Mouse (Mus musculus) layer of hippocampus, postnatal 36 days (tissue): ENCODE results near the gene Col7a1. TPM values are rescaled to one million over a fixed set of nuclear protein-coding genes. Genes with fewer than 3 reads are reported as not detected.
A peak's percentile ranks its signal among the peaks of the same experiment; 100 is the strongest.

Experiments
- DNase-seq, 2 experiments: peaks; one replicate each; pipeline ENCODE4 v3.0.0; 2022
- total RNA-seq, 2 experiments: library from RNA; stranded (reverse); gene quantifications; 2 replicates each; pipeline ENCODE4 v1.2.3; 2021

Col7a1 gene
- total RNA-seq: 1 to 10 TPM; 2.8 to 5.0 TPM

- no peak for DNase-seq
Measured at GRCm38 (mm10) chr9:108953081-108953636, at the start of gene Col7a1. Gene Col7a1, plus strand, starts transcription at chr9:108953586.

- no peak for DNase-seq
Measured at GRCm38 (mm10) chr9:108912308-108912707, 41.1 kb upstream of the Col7a1 start.

DNA sequence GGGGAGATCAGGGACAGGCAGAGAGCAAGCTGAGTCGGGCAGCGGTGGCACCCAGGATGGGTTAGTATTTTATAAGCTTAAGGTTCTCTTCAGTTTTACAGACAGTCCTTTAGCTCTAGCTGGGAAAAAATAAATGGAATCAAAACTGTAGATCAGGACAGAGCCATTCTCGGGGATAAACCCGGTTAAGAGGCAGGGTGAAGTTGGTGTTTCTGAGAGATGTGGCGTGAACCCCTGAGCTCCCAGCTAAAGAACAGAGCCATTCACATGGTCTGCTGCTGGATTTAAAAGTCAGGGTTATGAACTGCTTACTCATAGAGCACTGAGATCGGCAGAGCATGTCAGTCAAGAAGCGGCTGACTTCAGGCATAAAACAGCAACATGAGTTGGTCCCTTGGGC lies 40.2 kb upstream of the Col7a1 start:
- no peak for DNase-seq

- DNase-seq: no peak
Measured at GRCm38 (mm10) chr9:108913621-108914020, 39.8 kb upstream of the Col7a1 start.

DNA sequence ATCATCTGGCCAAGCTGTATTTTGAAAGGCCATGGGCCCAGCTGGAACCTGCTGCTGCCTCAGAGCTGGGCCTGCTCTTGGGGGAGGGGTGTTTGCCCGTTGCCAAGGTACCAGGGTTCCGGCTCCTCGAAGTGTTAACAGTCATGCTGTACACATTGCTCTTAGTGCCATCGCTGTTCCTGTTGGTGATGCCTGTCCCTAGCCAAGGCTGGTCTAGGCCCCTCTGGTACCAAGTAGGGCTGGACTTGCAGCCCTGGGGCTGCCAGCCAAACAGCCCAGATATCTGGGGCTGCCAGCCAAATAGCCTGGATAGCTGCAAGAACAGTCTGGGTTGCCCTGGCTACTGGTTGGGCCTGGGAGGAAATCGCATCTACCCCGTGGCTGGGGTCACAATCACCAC lies 38.9 kb upstream of the Col7a1 start, which contains the start of gene Tmem89:
Gene Tmem89 (plus strand): TSS at position 129 of the 400 bp plus-strand sequence.
- peak; percentile 55 to 70 for DNase-seq

GRCm38 (mm10) chr9:108925897-108926296 lies 27.5 kb upstream of the Col7a1 start:
- no peak for DNase-seq

DNA sequence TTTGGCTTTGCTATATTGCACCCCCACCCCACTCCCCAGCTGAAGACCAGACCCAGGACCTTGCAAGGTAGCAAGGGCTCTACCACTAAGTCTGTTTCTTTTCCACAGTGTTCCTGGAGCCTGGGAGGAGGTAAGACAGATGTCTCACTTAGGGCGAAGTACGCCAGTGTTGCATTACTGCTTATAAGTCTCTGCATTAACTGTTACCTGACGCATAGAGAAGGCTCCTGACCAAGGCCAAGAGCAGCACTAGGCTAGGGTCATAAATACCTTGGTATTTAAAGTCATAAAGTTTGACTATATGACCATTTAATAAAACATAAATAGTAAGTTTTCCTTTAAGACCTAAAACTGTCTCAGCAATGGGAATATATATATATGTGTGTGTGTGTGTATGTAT lies 25.0 kb upstream of the Col7a1 start:
- no peak for DNase-seq

- DNase-seq: no peak
Measured at GRCm38 (mm10) chr9:108935991-108936390, 17.4 kb upstream of the Col7a1 start.

- peak; percentile 90 to 92 for DNase-seq
Measured at GRCm38 (mm10) chr9:108936418-108937364, 16.7 kb upstream of the Col7a1 start, which contains the start of gene Uqcrc1. Gene Uqcrc1, plus strand, starts transcription at chr9:108936633.

DNA sequence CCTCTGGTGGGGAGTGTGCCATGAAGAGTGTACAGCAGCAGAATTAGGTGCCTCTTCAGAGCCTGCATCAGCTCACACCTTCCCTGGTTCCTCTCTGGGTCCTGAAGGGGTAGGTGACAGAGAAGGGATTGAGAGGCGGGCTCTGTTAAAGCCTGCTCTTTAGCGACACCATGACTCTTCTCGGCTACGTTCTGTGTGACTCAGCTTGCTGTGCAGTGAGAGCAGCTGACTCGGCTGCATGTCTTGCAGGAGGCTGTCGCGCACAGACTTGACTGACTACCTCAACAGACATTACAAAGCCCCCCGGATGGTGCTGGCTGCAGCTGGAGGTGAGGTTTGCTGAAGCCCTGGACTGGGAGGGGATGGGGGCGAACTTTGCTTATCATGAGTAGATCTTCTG lies 8.3 kb upstream of the Col7a1 start:
- no peak for DNase-seq

DNA sequence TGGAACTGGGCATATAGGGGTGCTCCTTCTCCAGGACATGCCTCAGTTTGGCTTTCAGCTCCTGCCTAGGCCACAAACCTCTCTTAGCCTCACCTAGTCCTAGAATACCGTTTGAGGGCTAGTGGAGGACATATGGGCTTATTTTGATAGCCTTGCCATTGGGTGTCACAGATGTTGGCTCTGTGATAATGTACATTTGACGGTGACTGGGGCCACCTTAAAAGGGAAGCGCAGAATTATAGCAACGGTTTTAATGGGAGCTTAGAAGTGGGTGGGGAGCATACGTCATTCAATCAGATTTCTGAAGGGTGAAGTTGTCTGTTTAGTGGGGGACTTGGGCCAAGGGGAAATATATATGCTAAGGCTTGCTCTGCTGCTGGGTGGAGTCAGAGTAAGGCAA lies 7.8 kb upstream of the Col7a1 start:
- DNase-seq: no peak

- DNase-seq: no peak
Measured at GRCm38 (mm10) chr9:108949231-108949966, 4.0 kb upstream of the Col7a1 start.

DNA sequence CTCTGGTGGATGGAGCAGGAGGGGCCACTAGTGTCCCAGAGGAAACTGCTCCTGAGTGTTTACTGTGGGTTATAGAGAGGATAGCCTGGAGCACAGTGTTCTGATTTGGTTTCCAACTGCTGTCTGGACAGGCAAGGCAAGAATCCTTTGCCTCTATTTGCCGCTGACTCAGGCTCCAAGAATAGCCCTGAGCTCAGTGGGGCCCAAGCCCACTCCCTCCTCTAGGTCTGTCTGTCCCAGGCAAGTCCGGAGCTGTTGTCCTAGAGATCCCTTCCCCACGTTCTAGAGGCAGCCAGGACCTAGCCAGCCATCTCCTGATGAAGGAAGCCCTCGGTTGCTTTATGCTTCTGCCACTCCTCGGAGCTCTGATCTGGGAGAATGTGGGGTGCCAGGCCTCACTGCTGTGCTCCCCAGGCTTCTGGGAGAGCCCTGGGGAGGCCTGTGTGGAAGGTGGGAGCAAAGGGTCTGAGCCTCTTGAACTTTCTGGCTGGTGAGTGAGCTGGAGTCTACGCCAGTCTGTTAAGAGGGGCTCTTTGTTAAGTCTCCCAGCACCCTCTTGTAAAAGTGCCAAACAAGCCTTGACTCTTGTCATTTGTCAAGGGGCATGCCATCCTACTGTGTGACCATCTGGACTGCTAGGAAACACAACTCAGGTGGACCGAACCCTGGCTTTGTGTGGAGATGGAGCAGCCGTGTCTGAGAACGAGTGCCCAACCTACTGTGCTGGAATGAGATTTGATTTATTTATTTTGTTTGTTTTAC lies 3.2 kb upstream of the Col7a1 start:
- no peak for DNase-seq

DNA sequence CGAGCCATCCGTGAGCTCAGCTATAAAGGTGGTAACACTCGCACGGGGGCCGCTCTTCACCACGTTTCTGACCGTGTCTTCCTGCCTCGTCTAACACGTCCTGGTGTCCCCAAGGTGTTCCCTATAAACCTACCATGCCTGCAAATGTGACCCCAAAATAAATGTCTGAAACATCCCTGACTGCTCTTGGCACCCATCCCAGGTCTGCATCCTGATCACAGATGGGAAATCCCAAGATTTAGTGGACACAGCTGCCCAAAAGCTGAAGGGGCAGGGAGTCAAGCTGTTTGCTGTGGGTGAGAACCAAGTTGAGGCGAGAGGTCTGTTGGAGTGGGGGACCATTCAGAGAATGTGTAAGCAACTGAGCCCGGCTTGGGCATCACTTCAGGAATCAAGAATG lies 1.9 kb downstream of the Col7a1 start:
- no peak for DNase-seq

DNA sequence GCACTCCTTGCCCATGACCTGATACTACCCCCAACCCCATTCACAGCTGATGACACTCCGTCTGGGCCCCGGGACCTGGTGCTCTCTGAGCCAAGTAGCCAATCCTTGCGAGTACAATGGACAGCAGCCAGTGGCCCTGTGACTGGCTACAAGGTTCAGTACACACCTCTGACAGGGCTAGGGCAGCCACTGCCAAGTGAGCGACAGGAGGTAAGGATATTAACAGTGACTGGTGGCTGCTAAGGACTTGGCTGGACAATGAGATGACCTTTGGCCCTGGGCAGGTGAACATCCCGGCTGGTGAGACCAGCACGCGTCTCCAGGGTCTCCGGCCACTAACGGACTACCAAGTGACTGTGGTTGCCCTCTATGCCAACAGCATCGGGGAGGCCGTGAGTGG lies 2.5 kb downstream of the Col7a1 start:
- no peak for DNase-seq

GRCm38 (mm10) chr9:108963577-108963976 lies 10.2 kb downstream of the Col7a1 start:
- no peak for DNase-seq

DNA sequence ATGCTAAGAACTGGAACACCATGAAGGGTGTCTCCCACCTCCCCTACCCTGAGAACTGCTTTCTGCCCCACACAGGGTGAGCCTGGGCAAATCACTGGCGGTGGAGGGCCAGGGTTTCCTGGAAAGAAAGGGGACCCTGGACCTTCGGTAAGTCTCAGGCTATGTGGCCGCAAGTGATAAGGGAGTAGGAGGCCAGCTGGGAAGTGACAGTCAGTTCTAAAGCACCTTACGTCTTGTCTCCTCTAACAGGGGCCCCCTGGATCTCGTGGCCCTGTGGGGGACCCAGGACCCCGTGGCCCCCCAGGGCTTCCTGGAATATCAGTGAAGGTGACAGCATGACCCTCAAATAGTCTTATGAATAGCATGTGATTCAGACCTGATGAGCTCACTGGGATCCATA lies 11.0 kb downstream of the Col7a1 start:
- no peak for DNase-seq

DNA sequence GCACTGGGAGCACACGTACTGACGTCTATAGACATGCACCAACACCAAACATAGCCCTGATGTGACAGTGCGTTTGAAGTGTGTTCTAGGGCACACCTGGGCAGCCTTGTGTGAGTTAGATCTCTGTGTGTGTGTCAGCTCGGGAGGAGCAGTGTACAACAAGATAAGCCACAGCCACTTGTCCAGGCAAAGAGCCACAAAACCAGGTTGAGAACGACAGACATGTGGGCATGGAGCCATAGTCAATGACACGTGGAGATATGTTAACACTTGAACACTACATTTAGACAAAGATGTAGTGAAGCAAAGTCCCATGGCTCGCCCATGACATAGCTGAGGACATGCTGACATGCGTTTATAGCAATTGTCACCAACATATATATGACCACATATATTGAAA lies 17.2 kb downstream of the Col7a1 start:
- DNase-seq: no peak

GRCm38 (mm10) chr9:108976483-108976882 lies 23.1 kb downstream of the Col7a1 start:
- no peak for DNase-seq

DNA sequence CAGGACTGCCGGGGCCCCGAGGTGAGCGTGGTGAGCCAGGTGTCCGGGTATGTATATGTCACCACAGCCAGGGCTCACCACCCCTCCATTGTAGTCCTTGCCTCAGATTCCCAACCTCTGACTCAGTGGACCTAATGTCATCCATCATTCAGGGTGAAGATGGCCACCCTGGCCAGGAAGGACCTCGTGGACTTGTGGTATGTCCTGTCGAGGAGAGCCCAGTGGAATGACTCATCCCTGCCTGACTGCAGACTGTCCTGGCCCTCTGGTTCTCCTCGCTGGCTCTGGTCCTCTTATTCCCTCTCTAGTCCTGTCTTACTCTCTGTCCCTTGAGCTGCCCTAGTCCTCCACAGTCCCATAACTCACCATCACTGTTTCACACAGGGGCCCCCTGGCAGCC lies 24.6 kb downstream of the Col7a1 start:
- DNase-seq: no peak

- DNase-seq: no peak
Measured at GRCm38 (mm10) chr9:108982498-108982897, 29.1 kb downstream of the Col7a1 start.

DNA sequence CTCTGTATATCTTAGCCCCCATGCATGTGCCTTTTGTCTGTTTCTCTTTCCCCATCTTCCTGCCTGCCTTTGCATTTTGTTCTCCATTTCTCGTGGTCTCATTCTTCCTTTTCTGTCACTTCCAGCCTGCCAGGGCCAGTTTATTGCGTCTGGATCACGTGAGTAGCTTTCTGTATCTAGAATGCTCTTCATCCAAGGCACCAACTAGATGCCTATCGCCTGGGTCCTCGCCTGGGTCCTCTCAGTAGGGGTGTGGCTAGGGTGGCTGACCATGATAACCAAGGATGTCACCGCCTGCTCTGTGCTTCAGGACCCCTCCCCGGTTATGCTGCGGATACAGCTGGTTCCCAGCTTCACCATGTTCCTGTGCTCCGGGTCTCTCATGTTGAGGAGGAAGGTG lies 29.8 kb downstream of the Col7a1 start:
- DNase-seq: no peak
